Mouse (Mus musculus): ENCODE data around the gene Mid1. TPM values are rescaled to one million over a fixed set of nuclear protein-coding genes. Genes with fewer than 3 reads are reported as not detected.
"Not testable (repeated sequence)": the region's sequence is repeated elsewhere in the genome, so short reads cannot be mapped to it uniquely, and the experiment has no call there.

Gene Mid1
- total RNA-seq, 2 experiments from 2014 or later, result 22.6 to 30.0 TPM

DNA sequence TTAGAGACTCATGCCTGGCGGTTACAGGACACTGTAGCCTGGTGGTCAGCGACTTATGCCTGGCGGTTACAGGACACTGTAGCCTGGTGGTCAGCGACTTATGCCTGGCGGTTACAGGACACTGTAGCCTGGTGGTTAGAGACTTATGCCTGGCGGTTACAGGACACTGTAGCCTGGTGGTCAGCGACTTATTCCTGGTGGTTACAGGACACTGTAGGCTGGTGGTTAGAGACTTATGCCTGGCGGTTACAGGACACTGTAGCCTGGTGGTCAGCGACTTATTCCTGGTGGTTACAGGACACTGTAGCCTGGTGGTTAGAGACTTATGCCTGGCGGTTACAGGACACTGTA is 326.5 kb downstream of the Mid1 start:
- not testable (repeated sequence) for DNase-seq (ENCODE audit: low spot score in 2 of 2)

DNA sequence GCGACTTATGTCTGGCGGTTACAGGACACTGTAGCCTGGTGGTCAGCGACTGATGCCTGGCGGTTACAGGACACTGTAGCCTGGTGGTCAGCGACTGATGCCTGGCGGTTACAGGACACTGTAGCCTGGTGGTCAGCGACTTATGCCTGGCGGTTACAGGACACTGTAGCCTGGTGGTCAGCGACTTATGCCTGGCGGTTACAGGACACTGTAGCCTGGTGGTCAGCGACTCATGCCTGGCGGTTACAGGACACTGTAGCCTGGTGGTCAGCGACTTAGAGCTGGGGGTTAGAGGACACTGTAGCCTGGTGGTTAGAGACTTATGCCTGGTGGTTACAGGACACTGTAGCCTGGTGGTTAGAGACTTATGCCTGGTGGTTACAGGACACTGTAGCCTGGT is 328.4 kb downstream of the Mid1 start:
- DNase-seq (ENCODE audit: low spot score in 2 of 2), result not testable (repeated sequence)

GRCm38 (mm10) chrX:170014038-170014437 is 329.0 kb downstream of the Mid1 start:
- DNase-seq (ENCODE audit: low spot score in 2 of 2), result not testable (repeated sequence)

- not testable (repeated sequence) for DNase-seq (ENCODE audit: low spot score in 2 of 2)
Measured at GRCm38 (mm10) chrX:170015883-170016282, 330.9 kb downstream of the Mid1 start.

DNA sequence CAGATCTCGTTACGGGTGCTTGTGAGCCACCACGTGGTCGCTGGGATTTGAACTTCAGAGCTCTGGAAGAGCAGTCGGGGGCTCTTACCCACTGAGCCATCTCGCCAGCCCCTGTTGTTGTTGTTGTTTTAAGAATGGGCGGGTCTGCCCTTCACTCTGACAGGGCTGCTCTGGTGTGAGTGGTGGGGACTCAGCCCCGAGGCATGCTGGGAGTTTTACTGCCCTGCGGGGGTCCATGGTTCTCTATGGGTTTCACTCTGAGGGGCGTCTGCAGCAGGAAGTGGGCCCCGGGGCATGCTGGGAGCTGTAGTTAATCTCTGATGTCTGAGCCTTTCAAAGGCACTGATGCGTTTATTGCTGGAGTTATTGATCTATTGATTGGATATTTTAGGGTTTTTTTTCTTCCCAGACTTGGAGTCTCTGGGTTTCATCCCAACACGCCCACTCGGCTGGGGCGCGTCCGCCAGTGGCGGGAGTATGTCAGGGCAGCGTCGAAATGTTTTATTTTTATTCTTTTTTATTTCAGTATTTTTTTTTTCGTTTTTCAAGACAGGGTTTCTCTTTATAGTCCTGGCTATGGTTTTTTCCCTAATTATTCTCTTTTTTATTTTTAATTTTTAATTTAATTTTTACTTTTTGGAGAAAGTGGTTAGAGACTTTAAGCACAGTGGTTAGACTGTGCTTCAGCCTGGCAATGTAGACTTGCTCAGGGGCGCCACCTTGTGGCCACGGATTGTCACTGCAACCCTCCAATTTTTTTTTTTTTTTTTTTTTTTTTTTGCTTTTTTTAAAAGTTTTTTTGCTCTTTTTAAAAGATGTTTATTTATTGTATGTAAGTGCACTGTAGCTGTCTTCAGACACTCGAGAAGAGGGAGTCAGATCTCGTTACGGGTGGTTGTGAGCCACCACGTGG is 332.6 kb downstream of the Mid1 start:
- DNase-seq (ENCODE audit: low spot score in 2 of 2), result peak; percentile 82 to 92

DNA sequence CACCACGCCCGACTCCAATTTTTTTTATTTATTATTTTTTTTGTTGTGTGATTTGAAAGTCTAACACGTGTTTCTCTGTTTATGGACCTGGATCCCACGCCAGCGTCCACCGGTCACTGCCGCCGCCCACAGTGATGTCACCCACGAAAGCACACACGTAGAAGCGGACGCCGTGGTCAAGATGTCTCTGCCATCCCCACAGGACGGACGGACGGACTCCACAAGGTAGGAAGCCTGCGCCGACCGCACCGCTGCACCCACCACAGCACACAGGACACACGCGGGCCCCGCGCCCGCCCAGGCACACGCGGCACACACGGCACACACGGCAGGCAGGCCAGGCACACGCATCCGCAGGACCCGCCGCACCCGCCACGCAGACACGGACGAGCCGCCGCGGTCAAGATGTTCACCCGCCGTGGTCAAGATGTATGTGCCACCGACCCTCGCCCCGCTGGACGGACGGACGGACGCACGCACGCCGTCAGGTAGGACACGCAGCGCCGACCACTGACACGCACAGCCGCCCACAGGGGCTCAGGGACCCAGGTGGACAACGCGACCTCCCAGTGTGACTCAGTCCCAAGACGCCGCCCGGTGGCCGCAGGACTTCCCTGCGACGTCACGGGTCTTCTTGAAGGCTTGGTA is 333.7 kb downstream of the Mid1 start:
- DNase-seq (ENCODE audit: low spot score in 2 of 2), result peak in 1 of 2 experiments; percentile 53

DNA sequence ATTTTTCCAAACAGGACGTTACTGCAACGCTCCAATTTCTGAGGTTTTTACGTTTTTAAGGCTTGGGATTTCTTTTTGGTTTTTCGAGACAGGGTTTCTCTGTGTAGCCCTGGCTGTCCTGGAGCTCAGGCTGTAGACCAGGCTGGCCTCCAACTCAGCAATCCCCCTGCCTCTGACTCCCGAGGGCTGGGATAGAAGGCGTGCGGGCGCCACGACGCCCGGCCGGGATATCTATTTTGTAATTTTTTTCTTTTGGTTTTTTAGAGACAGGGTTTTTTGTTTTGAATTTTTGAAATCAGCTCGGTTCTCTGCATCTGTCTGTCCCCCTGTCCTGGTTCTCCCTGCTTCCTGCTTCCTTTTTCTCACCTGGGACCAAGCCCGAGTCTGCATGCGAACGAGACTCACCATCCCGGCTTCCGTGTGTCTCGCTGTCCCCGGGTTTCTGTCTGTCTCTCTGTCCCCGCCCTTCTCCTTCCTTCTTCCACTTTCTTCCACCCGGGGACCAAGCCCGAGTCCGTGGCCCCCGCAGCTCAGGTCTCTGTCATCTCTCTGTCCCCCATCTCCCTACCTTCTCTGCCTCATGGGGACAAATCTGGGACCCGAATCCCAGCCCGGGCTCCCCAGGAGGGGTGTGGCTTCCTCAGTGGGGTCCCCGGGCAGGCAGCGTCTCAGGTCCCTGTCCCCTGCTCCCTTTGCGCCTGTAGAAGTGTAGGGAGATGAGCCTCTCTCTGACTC is 334.4 kb downstream of the Mid1 start:
- DNase-seq (ENCODE audit: low spot score in 2 of 2), result not testable (repeated sequence)

GRCm38 (mm10) chrX:170019954-170020689 is 335.1 kb downstream of the Mid1 start:
- DNase-seq (ENCODE audit: low spot score in 2 of 2), result peak; percentile 94 to 100

GRCm38 (mm10) chrX:170020690-170021050 is 335.7 kb downstream of the Mid1 start:
- peak in 1 of 2 experiments; percentile 84 for DNase-seq (ENCODE audit: low spot score in 2 of 2)

- DNase-seq (ENCODE audit: low spot score in 2 of 2), result not testable (repeated sequence)
Measured at GRCm38 (mm10) chrX:170021205-170021604, 336.2 kb downstream of the Mid1 start.

GRCm38 (mm10) chrX:170021750-170022461 is 336.9 kb downstream of the Mid1 start:
- DNase-seq (ENCODE audit: low spot score in 2 of 2), result peak in 1 of 2 experiments; percentile 58

Other genes starting within 250 kb of the Mid1 start
- not detected for gene 4933400A11Rik, start 94.4 kb downstream of the Mid1 start, total RNA-seq (2021)